8 mouse cellular contexts compared by ENCODE assay signal in the genomic region with DNA sequence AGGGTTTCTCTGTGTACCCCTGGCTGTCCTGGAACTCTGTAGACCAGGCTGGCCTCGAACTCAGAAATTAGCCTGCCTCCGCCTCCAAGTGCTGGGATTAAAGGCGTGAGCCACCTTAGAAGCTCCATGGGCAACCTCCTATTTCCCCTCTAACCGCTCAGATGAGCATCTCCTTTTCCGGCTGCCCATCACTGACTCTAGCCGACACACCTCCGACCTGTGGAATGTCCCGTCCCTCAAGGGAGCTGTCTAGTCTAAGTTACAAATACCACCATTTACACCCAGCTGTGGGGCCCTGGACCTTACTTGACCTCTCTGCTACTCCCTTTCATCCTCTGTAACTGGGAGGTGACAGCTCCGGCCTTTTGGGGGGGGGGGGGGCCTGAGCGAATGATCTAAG. TPM values are rescaled to one million over a fixed set of nuclear protein-coding genes. Genes with fewer than 3 reads are reported as not detected.
DNase-seq lines count a peak whose midpoint lies in the region; ATAC-seq and TF ChIP-seq lines count a peak whose summit lies in the region.

No protein-coding gene starts in this region.

- H3K4me1 ChIP-seq in intestine, postnatal 0 days (replicated peaks; ENCODE audit: control insufficient read depth, insufficient read depth, low read length) = no peaks in the 10 kb centered on the region
- peaks cover 8% of the 10 kb centered on the region for H3K4me1 ChIP-seq in neural tube, embryonic 14.5 days (ENCODE audit: control insufficient read depth, insufficient read depth, low read length)

- intact Hi-C loops in gastrocnemius, adult 2 months (cut with DNase I) = no loop called here

- H3K4me3 ChIP-seq in gastrocnemius, adult 2 months = peak overlapping the region; percentile 95
- peak overlapping the region; percentile 95 for H3K4me3 ChIP-seq in intestine, postnatal 0 days (ENCODE audit: low read depth, low read length)
- peak overlapping the region; percentile 94 for H3K4me3 ChIP-seq in neural tube, embryonic 14.5 days (ENCODE audit: low read depth, low read length)

- no peaks in the 10 kb centered on the region for H3K9me3 ChIP-seq in intestine, postnatal 0 days (ENCODE audit: control insufficient read depth)
- H3K9me3 ChIP-seq in neural tube, embryonic 14.5 days (ENCODE audit: control insufficient read depth, low read length) = no peaks in the 10 kb centered on the region

- peak overlapping the region; percentile 95 for H3K27ac ChIP-seq in gastrocnemius, adult 2 months
- H3K27ac ChIP-seq in intestine, postnatal 0 days (ENCODE audit: low read depth, low read length) = peak overlapping the region; percentile 77
- H3K27ac ChIP-seq in neural tube, embryonic 14.5 days (ENCODE audit: low read depth, low read length) = no peak overlapping the region

- peak overlapping the region; percentile 78 for H3K4me2 ChIP-seq in intestine, postnatal 0 days (replicated peaks; ENCODE audit: low read depth)
- H3K4me2 ChIP-seq in neural tube, embryonic 14.5 days (ENCODE audit: low read depth, low read length) = peak overlapping the region; percentile 81

- no peaks in the 10 kb centered on the region for H3K27me3 ChIP-seq in intestine, postnatal 0 days (replicated peaks; ENCODE audit: control insufficient read depth, insufficient read depth, low read length)
- H3K27me3 ChIP-seq in neural tube, embryonic 14.5 days (ENCODE audit: control insufficient read depth, insufficient read depth, low read length) = no peaks in the 10 kb centered on the region

- H3K36me3 ChIP-seq in intestine, postnatal 0 days (ENCODE audit: control insufficient read depth, insufficient read depth) = peaks cover 12% of the 10 kb centered on the region
- H3K36me3 ChIP-seq in neural tube, embryonic 14.5 days (ENCODE audit: control insufficient read depth, insufficient read depth, low read length) = 0 out of 2 replicates have a peak, but pooled peaks cover 4% of the 10 kb centered on the region

- WGBS in intestine, postnatal 0 days = 13% methylated on average over 10 of the region's 10 CpGs
- WGBS in neural tube, embryonic 14.5 days = 11% methylated on average over 10 of the region's 10 CpGs

- DNase-seq in gastrocnemius, adult 2 months = no peak
- DNase-seq in gastrocnemius, postnatal 25 days = no peak
- peak; percentile 66 for DNase-seq in A20 (ENCODE audit: low read depth, low spot score)
- peak; percentile 55 for DNase-seq in embryo, embryonic 10.5 days (ENCODE audit: low spot score)
- no peak for DNase-seq in thymus, postnatal 4 days
- DNase-seq in layer of hippocampus, adult 9-11 months = no peak

- H3K9ac ChIP-seq in intestine, postnatal 0 days (ENCODE audit: low read depth, low read length) = peak overlapping the region; percentile 76
- peak overlapping the region; percentile 69 for H3K9ac ChIP-seq in neural tube, embryonic 14.5 days (replicated peaks; ENCODE audit: low read depth, low read length)

- ATAC-seq in intestine, postnatal 0 days = peak; percentile 18; the same call in 1 of the 2 replicates
- ATAC-seq in neural tube, embryonic 14.5 days (ENCODE audit: low read depth) = no peak

- no peak for TF ChIP-seq CTCF in gastrocnemius, adult 2 months (IDR thresholded peaks at IDR 0.05)
- no peak for TF ChIP-seq CTCF in intestine, postnatal 0 days (IDR thresholded peaks at IDR 0.05; ENCODE audit: low read depth)

RNA-seq across cellular contexts. Expression of gene Rcc1l, which starts 0.9 kb away (rescaled TPM):
- 10 to 100 TPM; 24.1 to 25.1 TPM for total RNA-seq in gastrocnemius, adult 2 months (2021)
- 10 to 100 TPM; 18.6 to 20.4 TPM for total RNA-seq in gastrocnemius, postnatal 25 days (2021)
- 14.7 and 16.1 TPM in 2 replicates for polyA plus RNA-seq in intestine, postnatal 0 days (2015; fragmentation: Nextera tagmentation; extraction: Ambion mirVana)
- 16.7 and 17.5 TPM in 2 replicates for polyA plus RNA-seq in neural tube, embryonic 14.5 days (2014; fragmentation: Nextera tagmentation; extraction: Ambion mirVana)

RNA-seq across cellular contexts. Expression of gene Gtf2ird2, which starts 8.1 kb away (rescaled TPM):
- total RNA-seq in gastrocnemius, adult 2 months (2021) = 1 to 10 TPM; 6.1 to 6.4 TPM
- total RNA-seq in gastrocnemius, postnatal 25 days (2021) = 1 to 10 TPM; 5.3 to 5.4 TPM
- polyA plus RNA-seq in intestine, postnatal 0 days (2015; fragmentation: Nextera tagmentation; extraction: Ambion mirVana) = 2.9 and 3.6 TPM in 2 replicates
- 11.6 and 14.0 TPM in 2 replicates for polyA plus RNA-seq in neural tube, embryonic 14.5 days (2014; fragmentation: Nextera tagmentation; extraction: Ambion mirVana)

RNA-seq across cellular contexts. Expression of gene Ncf1, which starts 53.7 kb away (rescaled TPM):
- total RNA-seq in gastrocnemius, adult 2 months (2021) = 1 to 10 TPM; 1.0 to 3.8 TPM
- total RNA-seq in gastrocnemius, postnatal 25 days (2021) = 1 to 10 TPM; 1.8 to 2.2 TPM
- polyA plus RNA-seq in intestine, postnatal 0 days (2015; fragmentation: Nextera tagmentation; extraction: Ambion mirVana) = 2.1 TPM in 2 replicates
- 0.94 and 3.7 TPM in 2 replicates for polyA plus RNA-seq in neural tube, embryonic 14.5 days (2014; fragmentation: Nextera tagmentation; extraction: Ambion mirVana)

Comparison
In these comparisons a context has a peak if more than half of its experiments do, and no peak if none do; other contexts are left out.
1. DNase-seq: peak in A20 (single experiment) and embryo, embryonic 10.5 days (single experiment); none in gastrocnemius, adult 2 months (single experiment), gastrocnemius, postnatal 25 days (single experiment), thymus, postnatal 4 days (single experiment) and layer of hippocampus, adult 9-11 months (single experiment).
2. Peak in every context shown above with its lines, with median percentiles within 50 percentile points of each other: H3K4me3 ChIP-seq.